7 mouse cellular contexts compared by ENCODE assay signal in genomic region chr2:174298471-174298870, GRCm38 (mm10). TPM values are rescaled to one million over a fixed set of nuclear protein-coding genes. Genes with fewer than 3 reads are reported as not detected.
A peak's percentile ranks its signal among the peaks of the same experiment; 100 is the strongest.
DNase-seq lines count a peak whose midpoint lies in the region; ATAC-seq and TF ChIP-seq lines count a peak whose summit lies in the region.

No protein-coding gene starts in this region.

- no peak for DNase-seq in lung, embryonic 14.5 days
- no peak for DNase-seq in lung, postnatal 4 days
- no peak for DNase-seq in forebrain, embryonic 14.5 days (ENCODE audit: low spot score)
- no peak for DNase-seq in frontal cortex, adult 2 months (ENCODE audit: extremely low spot score in 1 of 2, low spot score in 1 of 2)
- DNase-seq in cerebellum, adult 9-10 months: no peak

- 0 out of 2 replicates have a peak, but pooled peaks cover 2% of the 10 kb centered on the region for H3K4me1 ChIP-seq in lung, embryonic 14.5 days (ENCODE audit: insufficient read depth)
- peaks cover 4% of the 10 kb centered on the region; the same call in 1 of the 2 replicates for H3K4me1 ChIP-seq in forebrain, embryonic 14.5 days (ENCODE audit: control insufficient read depth, insufficient read depth, low read length)
- H3K4me1 ChIP-seq in limb, embryonic 13.5 days: peaks cover 26% of the 10 kb centered on the region
- H3K4me1 ChIP-seq in stomach, embryonic 14.5 days (ENCODE audit: control insufficient read depth, insufficient read depth, low read length): no peaks in the 10 kb centered on the region

- no peak for TF ChIP-seq CTCF in lung, embryonic 14.5 days (IDR thresholded peaks at IDR 0.05; ENCODE audit: low read depth)

- H3K9me3 ChIP-seq in lung, embryonic 14.5 days (ENCODE audit: low read depth, low read length): peaks cover 63% of the 10 kb centered on the region
- peaks cover 45% of the 10 kb centered on the region for H3K9me3 ChIP-seq in forebrain, embryonic 14.5 days (replicated peaks; ENCODE audit: control insufficient read depth, low read length)
- H3K9me3 ChIP-seq in limb, embryonic 13.5 days: peaks cover 70% of the 10 kb centered on the region
- peaks cover 55% of the 10 kb centered on the region for H3K9me3 ChIP-seq in stomach, embryonic 14.5 days (ENCODE audit: control insufficient read depth, low read depth, low read length)

- 49% methylated on average over 33 of the region's 33 CpGs for WGBS in lung, embryonic 14.5 days
- 57% methylated on average over 33 of the region's 33 CpGs for WGBS in forebrain, embryonic 14.5 days
- WGBS in limb, embryonic 13.5 days: 50% methylated on average over 33 of the region's 33 CpGs
- 58% methylated on average over 33 of the region's 33 CpGs for WGBS in stomach, embryonic 14.5 days

- peak overlapping the region; percentile 61 for H3K4me2 ChIP-seq in lung, embryonic 14.5 days
- H3K4me2 ChIP-seq in forebrain, embryonic 14.5 days (ENCODE audit: low read length): peak overlapping the region; percentile 32; the same call in 1 of the 2 replicates
- H3K4me2 ChIP-seq in limb, embryonic 13.5 days (replicated peaks): peak overlapping the region; percentile 66
- peak overlapping the region; percentile 42 for H3K4me2 ChIP-seq in stomach, embryonic 14.5 days (replicated peaks; ENCODE audit: low read depth, low read length)

- ATAC-seq in lung, embryonic 14.5 days (ENCODE audit: insufficient read depth): no peak
- no peak for ATAC-seq in forebrain, embryonic 14.5 days
- ATAC-seq in limb, embryonic 13.5 days (ENCODE audit: low FRiP score, low read depth): no peak
- no peak for ATAC-seq in stomach, embryonic 14.5 days (ENCODE audit: insufficient number of reproducible peaks, insufficient read depth, low FRiP score, low read depth)

- H3K4me3 ChIP-seq in lung, embryonic 14.5 days (ENCODE audit: low read depth, low read length): peak overlapping the region; percentile 37
- 0 out of 2 replicates have a peak overlapping the region, but pooled peaks have one; percentile 15 for H3K4me3 ChIP-seq in forebrain, embryonic 14.5 days (ENCODE audit: low read depth, low read length)
- peak overlapping the region; percentile 42 for H3K4me3 ChIP-seq in limb, embryonic 13.5 days
- peak overlapping the region; percentile 28; the same call in 1 of the 2 replicates for H3K4me3 ChIP-seq in stomach, embryonic 14.5 days (ENCODE audit: low read depth, low read length)

- 0 out of 2 replicates have a peak, but pooled peaks cover under 1% of the 10 kb centered on the region for H3K36me3 ChIP-seq in lung, embryonic 14.5 days (ENCODE audit: insufficient read depth)
- H3K36me3 ChIP-seq in forebrain, embryonic 14.5 days (ENCODE audit: control insufficient read depth, insufficient read depth, low read length): no peaks in the 10 kb centered on the region
- H3K36me3 ChIP-seq in limb, embryonic 13.5 days: peaks cover 55% of the 10 kb centered on the region
- H3K36me3 ChIP-seq in stomach, embryonic 14.5 days (ENCODE audit: control insufficient read depth, insufficient read depth, low read length): no peaks in the 10 kb centered on the region

- no peak overlapping the region for H3K27ac ChIP-seq in lung, embryonic 14.5 days (ENCODE audit: low read depth)
- no peak overlapping the region for H3K27ac ChIP-seq in forebrain, embryonic 14.5 days (ENCODE audit: low read depth, low read length)
- no peak overlapping the region for H3K27ac ChIP-seq in limb, embryonic 13.5 days
- no peak overlapping the region for H3K27ac ChIP-seq in stomach, embryonic 14.5 days (ENCODE audit: low read length)

- H3K27me3 ChIP-seq in lung, embryonic 14.5 days (ENCODE audit: insufficient read depth, low read length): peaks cover 37% of the 10 kb centered on the region
- peaks cover 37% of the 10 kb centered on the region for H3K27me3 ChIP-seq in forebrain, embryonic 14.5 days (replicated peaks; ENCODE audit: control insufficient read depth, insufficient read depth, low read length)
- H3K27me3 ChIP-seq in limb, embryonic 13.5 days: peaks cover 46% of the 10 kb centered on the region
- peaks cover 16% of the 10 kb centered on the region; the same call in 1 of the 2 replicates for H3K27me3 ChIP-seq in stomach, embryonic 14.5 days (ENCODE audit: control insufficient read depth, insufficient read depth, low read length)

- H3K9ac ChIP-seq in lung, embryonic 14.5 days: no peak overlapping the region
- no peak overlapping the region for H3K9ac ChIP-seq in forebrain, embryonic 14.5 days (ENCODE audit: low read length)
- no peak overlapping the region for H3K9ac ChIP-seq in limb, embryonic 13.5 days
- H3K9ac ChIP-seq in stomach, embryonic 14.5 days (replicated peaks; ENCODE audit: low read depth, low read length): no peak overlapping the region

RNA-seq across cellular contexts. Expression of gene Gnas, which starts 14.4 kb away (rescaled TPM):
- 1,980 and 2,011 TPM in 2 replicates for polyA plus RNA-seq in lung, embryonic 14.5 days (2014; fragmentation: Nextera tagmentation; extraction: Ambion mirVana)
- polyA plus RNA-seq in forebrain, embryonic 14.5 days (2014; fragmentation: Nextera tagmentation; extraction: Ambion mirVana): 966 and 1,076 TPM in 2 replicates
- polyA plus RNA-seq in limb, embryonic 13.5 days (2015; fragmentation: Nextera tagmentation; extraction: Ambion mirVana): 1,943 and 1,947 TPM in 2 replicates
- 1,470 and 1,806 TPM in 2 replicates for polyA plus RNA-seq in stomach, embryonic 14.5 days (2014; fragmentation: Nextera tagmentation; extraction: Ambion mirVana)
- polyA plus RNA-seq in frontal cortex, adult 2 months (2012; rRNA removed): 2,156 and 2,275 TPM in 2 replicates

RNA-seq across cellular contexts. Expression of gene Gm20721, which starts 48.0 kb away (rescaled TPM):
- polyA plus RNA-seq in lung, embryonic 14.5 days (2014; fragmentation: Nextera tagmentation; extraction: Ambion mirVana): 11.3 and 14.7 TPM in 2 replicates
- 5.9 and 6.3 TPM in 2 replicates for polyA plus RNA-seq in forebrain, embryonic 14.5 days (2014; fragmentation: Nextera tagmentation; extraction: Ambion mirVana)
- polyA plus RNA-seq in limb, embryonic 13.5 days (2015; fragmentation: Nextera tagmentation; extraction: Ambion mirVana): 21.5 and 25.3 TPM in 2 replicates
- polyA plus RNA-seq in stomach, embryonic 14.5 days (2014; fragmentation: Nextera tagmentation; extraction: Ambion mirVana): 6.9 and 7.2 TPM in 2 replicates
- 2.9 and 7.7 TPM in 2 replicates for polyA plus RNA-seq in frontal cortex, adult 2 months (2012; rRNA removed)
